Mouse (Mus musculus) CD8-positive naive resting alpha-beta T cell, adult 2 months (primary cell): ENCODE data around the gene Ear6.
A peak's percentile ranks its signal among the peaks of the same experiment; 100 is the strongest.

Experiments used
- DNase-seq, 2 experiments: peaks; one replicate each; pipeline ENCODE4 v3.0.0; 2022; ENCODE audit warnings: low read depth in 2 of 2, low spot score in 2 of 2

Gene Ear6

GRCm38 (mm10) chr14:51893094-51893794 lies 39.7 kb downstream of the Ear6 start:
- no peak for DNase-seq

- DNase-seq, result no peak
Measured at GRCm38 (mm10) chr14:51893809-51894208, 40.3 kb downstream of the Ear6 start.

DNA sequence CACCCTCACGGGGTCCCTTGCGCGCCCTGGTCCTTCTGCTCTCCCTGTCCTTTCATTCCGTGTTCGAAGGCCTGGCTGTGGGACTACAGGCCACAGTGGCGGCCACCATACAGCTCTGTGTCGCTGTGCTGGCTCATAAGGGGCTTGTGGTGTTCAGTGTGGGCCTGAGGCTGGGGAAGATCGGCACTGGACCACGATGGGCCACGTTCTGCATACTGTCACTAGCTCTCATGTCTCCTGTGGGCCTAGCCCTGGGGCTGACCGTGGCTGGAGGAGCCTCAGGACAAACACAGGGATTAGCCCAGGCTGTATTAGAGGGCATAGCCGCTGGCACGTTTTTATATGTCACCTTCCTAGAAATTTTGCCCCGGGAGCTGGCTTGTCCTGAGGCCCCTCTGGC lies 41.6 kb downstream of the Ear6 start:
- DNase-seq, result no peak

GRCm38 (mm10) chr14:51896019-51896418 lies 42.5 kb downstream of the Ear6 start:
- DNase-seq, result no peak

- no peak for DNase-seq
Measured at GRCm38 (mm10) chr14:51896539-51897170, 43.2 kb downstream of the Ear6 start.

DNA sequence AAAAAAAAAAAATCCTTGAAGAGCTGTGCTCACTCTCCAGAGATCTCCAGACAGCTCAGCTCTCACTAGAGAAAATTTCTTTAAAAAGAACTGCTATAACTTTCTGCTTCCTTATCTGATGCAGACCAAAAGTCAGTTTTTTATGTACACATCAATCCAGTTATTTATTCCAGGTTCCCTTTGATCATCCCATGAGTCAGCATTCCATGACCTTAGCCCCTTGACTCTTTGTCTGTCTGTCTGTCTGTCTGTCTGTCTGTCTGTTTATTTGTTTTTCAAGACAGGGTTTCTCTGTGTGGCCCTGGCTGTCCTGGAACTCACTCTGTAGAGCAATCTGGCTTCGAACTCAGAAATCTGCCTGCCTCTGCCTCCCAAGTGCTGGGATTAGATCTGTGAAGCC lies 45.9 kb downstream of the Ear6 start:
- no peak for DNase-seq

- DNase-seq, result peak; percentile 62 to 76
Measured at GRCm38 (mm10) chr14:51902806-51903710, 49.6 kb downstream of the Ear6 start.

- DNase-seq, result no peak
Measured at GRCm38 (mm10) chr14:51903782-51904181, 50.3 kb downstream of the Ear6 start.
